Mouse (Mus musculus) testis, postnatal 14 days (tissue): ENCODE measurements around the gene Ins1.

Experiments
- DNase-seq: peaks from one replicate; pipeline ENCODE4 v3.0.0; 2021; ENCODE audit warnings: low spot score

Gene Ins1

DNA sequence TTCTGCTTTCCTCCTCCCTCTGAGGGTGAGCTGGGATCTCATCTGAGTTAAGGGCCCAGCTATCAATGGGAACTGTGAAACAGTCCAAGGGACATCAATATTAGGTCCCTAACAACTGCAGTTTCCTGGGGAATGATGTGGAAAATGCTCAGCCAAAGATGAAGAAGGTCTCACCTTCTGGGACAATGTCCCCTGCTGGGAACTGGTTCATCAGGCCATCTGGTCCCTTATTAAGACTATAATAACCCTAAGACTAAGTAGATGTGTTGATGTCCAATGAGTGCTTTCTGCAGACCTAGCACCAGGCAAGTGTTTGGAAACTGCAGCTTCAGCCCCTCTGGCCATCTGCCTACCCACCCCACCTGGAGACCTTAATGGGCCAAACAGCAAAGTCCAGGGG lies at the start of gene Ins1:
TSS of gene Ins1 (plus strand) at position 301 of the 400 bp plus-strand sequence.
- DNase-seq = no peak
